Mouse (Mus musculus) megakaryocyte, embryonic 14.5 days (primary cell): ENCODE results near the gene Polk.

Source experiments
- FLI1 ChIP-seq: IDR thresholded peaks from 2 replicates; pipeline ENCODE4 v1.6.1; 2012; ENCODE audit warnings: low read length, inconsistent platforms, mixed read lengths
- GATA1 ChIP-seq: IDR thresholded peaks from 3 replicates; pipeline ENCODE4 v1.6.1; 2012; ENCODE audit warnings: mixed read lengths, low read length, inconsistent platforms, borderline replicate concordance

- TF ChIP-seq GATA1 (no peak), FLI1 (no peak)
These were observed 31.7 kb downstream of the Polk start for GRCm38 (mm10) chr13:96510635-96511034.
